Mouse (Mus musculus) forebrain, embryonic 16.5 days (tissue): ENCODE measurements around the gene Hs3st6. TPM values are rescaled to one million over a fixed set of nuclear protein-coding genes. Genes with fewer than 3 reads are reported as not detected.

Experiments used
- ATAC-seq: fragments of 200-750 bp; cut with Nextera tagmentation; 2 replicates; pipeline ENCODE4 v1.8.0; 2017; ENCODE audit warnings: mild to moderate bottlenecking, moderate library complexity
- H3K27ac ChIP-seq: fragments of 300-500 bp; sonication (generic); 2 replicates; pipeline ENCODE4 v1.5.1; 2014; ENCODE audit warnings: low read length, control low read depth
- H3K27me3 ChIP-seq: fragments of 300-500 bp; sonication (generic); replicated peaks from 2 replicates; pipeline ENCODE4 v1.6.1; 2014; ENCODE audit warnings: low read length; ENCODE audit not compliant: control insufficient read depth, insufficient read depth
- H3K36me3 ChIP-seq: fragments of 300-500 bp; sonication (generic); 2 replicates; pipeline ENCODE4 v1.6.1; 2014; ENCODE audit not compliant: control insufficient read depth, insufficient read depth
- H3K4me1 ChIP-seq: fragments of 300-500 bp; sonication (generic); replicated peaks from 2 replicates; pipeline ENCODE4 v1.6.1; 2014; ENCODE audit warnings: low read length; ENCODE audit not compliant: control insufficient read depth, insufficient read depth
- H3K4me2 ChIP-seq: fragments of 300-500 bp; sonication (generic); 2 replicates; pipeline ENCODE4 v1.6.1; 2014; ENCODE audit warnings: mild to moderate bottlenecking, low read length, control low read depth
- H3K4me3 ChIP-seq: fragments of 300-500 bp; sonication (generic); replicated peaks from 2 replicates; pipeline ENCODE4 v1.5.1; 2014; ENCODE audit warnings: mild to moderate bottlenecking, low read length, control low read depth
- H3K9ac ChIP-seq: fragments of 300-500 bp; sonication (generic); replicated peaks from 2 replicates; pipeline ENCODE4 v1.6.1; 2014; ENCODE audit warnings: low read depth, low read length, control low read depth
- H3K9me3 ChIP-seq: fragments of 300-500 bp; sonication (generic); 2 replicates; pipeline ENCODE4 v1.6.1; 2016; ENCODE audit warnings: low read length; ENCODE audit not compliant: control insufficient read depth
- WGBS: fragments of 180-500 bp; shearing (Covaris S2); extraction: QIAGEN DNeasy Blood & Tissue Kit; methylation state at CpG from one replicate; pipeline ENCODE4 v1.1.7; 2014; 5-methylcytosine and 5-hydroxymethylcytosine counted together
- polyA plus RNA-seq: library from polyadenylated mRNA; unstranded; fragments of >200 nt; fragmentation: Nextera tagmentation; extraction: Ambion mirVana; gene quantifications from 2 replicates; pipeline ENCODE4 v1.2.1, GENCODE M21; 2015

Hs3st6 gene
- polyA plus RNA-seq, 1 experiment from 2014 or later: not detected

GRCm38 (mm10) chr17:24725637-24726390 is 27.0 kb upstream of the Hs3st6 start:
- H3K27me3 ChIP-seq: 0 out of 2 replicates have a peak, but pooled peaks cover 2% of the 10 kb centered on the region
- H3K4me3 ChIP-seq: no peak overlapping the region
- H3K4me2 ChIP-seq: no peak overlapping the region
- H3K9ac ChIP-seq: no peak overlapping the region
- peaks cover 7% of the 10 kb centered on the region for H3K36me3 ChIP-seq
- H3K27ac ChIP-seq: no peak overlapping the region
- WGBS: 76% methylated on average over 3 of the region's 3 CpGs
- H3K9me3 ChIP-seq: no peaks in the 10 kb centered on the region
- ATAC-seq: no peak
- peaks cover 26% of the 10 kb centered on the region for H3K4me1 ChIP-seq

GRCm38 (mm10) chr17:24727618-24728017 is 25.2 kb upstream of the Hs3st6 start, which contains the start of gene Rpl3l:
TSS of gene Rpl3l (plus strand) at chr17:24727820.
- 74% methylated on average over 2 of the region's 2 CpGs for WGBS
- no peak within 1 kb of the TSS for H3K4me3 ChIP-seq
- 0 out of 2 replicates have a peak, but pooled peaks cover 2% of the 10 kb centered on the region for H3K27me3 ChIP-seq
- peaks cover 11% of the 10 kb centered on the region for H3K4me1 ChIP-seq
- no peak within 1 kb of the TSS for H3K4me2 ChIP-seq
- no peak within 1 kb of the TSS for H3K9ac ChIP-seq
- no peak for ATAC-seq
- H3K9me3 ChIP-seq: no peaks in the 10 kb centered on the region
- H3K27ac ChIP-seq: no peak within 1 kb of the TSS
- no peaks in the 10 kb centered on the region for H3K36me3 ChIP-seq

- WGBS: 75% methylated on average over 17 of the region's 17 CpGs
- ATAC-seq: no peak
- no peaks in the 10 kb centered on the region for H3K36me3 ChIP-seq
- 0 out of 2 replicates have a peak, but pooled peaks cover 2% of the 10 kb centered on the region for H3K27me3 ChIP-seq
- no peak overlapping the region for H3K9ac ChIP-seq
- no peaks in the 10 kb centered on the region for H3K9me3 ChIP-seq
- no peak overlapping the region for H3K27ac ChIP-seq
- H3K4me1 ChIP-seq: peaks cover 6% of the 10 kb centered on the region
- H3K4me2 ChIP-seq: no peak overlapping the region
- H3K4me3 ChIP-seq: no peak overlapping the region
Measured at GRCm38 (mm10) chr17:24728184-24728583, 24.6 kb upstream of the Hs3st6 start.

GRCm38 (mm10) chr17:24729067-24729466 is 23.7 kb upstream of the Hs3st6 start:
- H3K4me2 ChIP-seq: no peak overlapping the region
- H3K9ac ChIP-seq: no peak overlapping the region
- WGBS: 68% methylated on average over 6 of the region's 6 CpGs
- no peaks in the 10 kb centered on the region for H3K9me3 ChIP-seq
- H3K4me3 ChIP-seq: no peak overlapping the region
- H3K27me3 ChIP-seq: 0 out of 2 replicates have a peak, but pooled peaks cover 2% of the 10 kb centered on the region
- H3K4me1 ChIP-seq: no peaks in the 10 kb centered on the region
- no peaks in the 10 kb centered on the region for H3K36me3 ChIP-seq
- ATAC-seq: no peak
- no peak overlapping the region for H3K27ac ChIP-seq

- no peaks in the 10 kb centered on the region for H3K4me1 ChIP-seq
- no peak overlapping the region for H3K27ac ChIP-seq
- no peak overlapping the region for H3K4me2 ChIP-seq
- 84% methylated on average over 14 of the region's 14 CpGs for WGBS
- 0 out of 2 replicates have a peak, but pooled peaks cover 2% of the 10 kb centered on the region for H3K27me3 ChIP-seq
- no peak for ATAC-seq
- no peaks in the 10 kb centered on the region for H3K36me3 ChIP-seq
- no peak overlapping the region for H3K4me3 ChIP-seq
- no peaks in the 10 kb centered on the region for H3K9me3 ChIP-seq
- no peak overlapping the region for H3K9ac ChIP-seq
Measured at GRCm38 (mm10) chr17:24730787-24731186, 22.0 kb upstream of the Hs3st6 start.

GRCm38 (mm10) chr17:24732233-24732935 is 20.4 kb upstream of the Hs3st6 start:
- 85% methylated on average over 12 of the region's 12 CpGs for WGBS
- peaks cover 10% of the 10 kb centered on the region for H3K4me1 ChIP-seq

GRCm38 (mm10) chr17:24733434-24734050 is 19.2 kb upstream of the Hs3st6 start:
- no peaks in the 10 kb centered on the region for H3K9me3 ChIP-seq
- H3K4me2 ChIP-seq: no peak overlapping the region
- H3K36me3 ChIP-seq: no peaks in the 10 kb centered on the region
- no peak overlapping the region for H3K4me3 ChIP-seq
- 90% methylated on average over 21 of the region's 21 CpGs for WGBS
- H3K27me3 ChIP-seq: no peaks in the 10 kb centered on the region
- H3K9ac ChIP-seq: 0 out of 2 replicates have a peak overlapping the region, but pooled peaks have one; percentile 24
- peaks cover 10% of the 10 kb centered on the region for H3K4me1 ChIP-seq
- ATAC-seq: no peak
- no peak overlapping the region for H3K27ac ChIP-seq

More at GRCm38 (mm10) chr17:24732233-24732935, 20.4 kb upstream of the Hs3st6 start:
- Histone ChIP-seq H3K4me3 (no peak overlapping the region), H3K36me3 (no peaks in the 10 kb centered on the region), H3K27me3 (no peaks in the 10 kb centered on the region), H3K9me3 (no peaks in the 10 kb centered on the region), H3K9ac (no peak overlapping the region), H3K27ac (no peak overlapping the region), H3K4me2 (no peak overlapping the region)
- ATAC-seq: no peak

- Histone ChIP-seq H3K4me1 (peaks cover 10% of the 10 kb centered on the region), H3K27me3 (no peaks in the 10 kb centered on the region), H3K27ac (no peak overlapping the region), H3K9ac (no peak overlapping the region), H3K36me3 (no peaks in the 10 kb centered on the region), H3K4me2 (no peak overlapping the region), H3K9me3 (no peaks in the 10 kb centered on the region), H3K4me3 (no peak overlapping the region)
- 88% methylated on average over 1 of the region's 1 CpGs for WGBS
- ATAC-seq: no peak
Measured at GRCm38 (mm10) chr17:24734513-24734912, 18.3 kb upstream of the Hs3st6 start.

- WGBS: 91% methylated on average over 7 of the region's 7 CpGs
- no peak for ATAC-seq
- Histone ChIP-seq H3K9ac (no peak overlapping the region), H3K27me3 (no peaks in the 10 kb centered on the region), H3K27ac (no peak overlapping the region), H3K9me3 (no peaks in the 10 kb centered on the region), H3K4me1 (peaks cover 10% of the 10 kb centered on the region), H3K36me3 (no peaks in the 10 kb centered on the region), H3K4me3 (no peak overlapping the region), H3K4me2 (no peak overlapping the region)
Measured at GRCm38 (mm10) chr17:24735446-24735845, 17.3 kb upstream of the Hs3st6 start.
